Mouse (Mus musculus): ENCODE measurements around the gene Nipal4. TPM values are rescaled to one million over a fixed set of nuclear protein-coding genes. Genes with fewer than 3 reads are reported as not detected.
"Not testable (repeated sequence)": the region's sequence is repeated elsewhere in the genome, so short reads cannot be mapped to it uniquely, and the experiment has no call there.

Nipal4 gene
- total RNA-seq (2015) = not detected in 2 replicates
- total RNA-seq (2017) = not detected in 2 replicates

DNA sequence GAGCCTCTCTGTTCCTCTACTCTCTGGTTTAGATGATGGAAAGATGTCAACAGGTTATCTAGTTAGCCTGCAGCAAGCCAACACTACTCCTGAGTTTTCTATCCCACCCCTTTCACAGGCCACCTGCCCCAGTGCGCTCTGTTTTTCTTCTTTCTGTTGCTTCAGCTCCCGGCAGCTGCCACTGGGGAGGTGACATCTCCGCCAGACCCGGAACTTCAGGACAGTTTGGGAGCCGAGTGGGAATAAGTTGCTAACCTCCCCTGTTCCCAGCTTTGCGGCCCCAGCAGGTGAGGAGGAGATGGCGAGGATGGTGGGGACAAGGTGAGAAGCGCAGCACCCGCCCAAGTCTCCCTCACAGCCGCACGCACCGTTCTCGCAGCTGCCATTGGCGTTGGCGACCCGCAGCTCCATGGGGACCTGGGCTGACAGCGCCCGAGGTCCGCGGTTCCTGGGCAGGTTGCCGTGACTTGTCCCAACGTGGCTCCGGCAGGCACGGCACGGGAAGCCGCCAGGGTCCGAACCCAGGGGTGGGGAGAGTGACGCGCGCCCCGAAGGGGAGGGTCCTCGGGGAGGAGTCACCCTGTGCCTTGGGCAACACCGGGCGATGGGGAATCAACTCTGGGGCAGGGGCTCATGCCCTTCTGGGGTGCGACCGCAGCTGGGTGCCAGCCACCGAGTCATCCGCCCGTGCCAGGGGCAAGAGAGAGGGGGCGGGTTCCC, at the start of gene Nipal4:
Gene Nipal4, minus strand, starts transcription at position 643 of the 720 bp plus-strand sequence.
- no peak for ATAC-seq (ENCODE audit: poor library complexity, severe bottlenecking)

DNA sequence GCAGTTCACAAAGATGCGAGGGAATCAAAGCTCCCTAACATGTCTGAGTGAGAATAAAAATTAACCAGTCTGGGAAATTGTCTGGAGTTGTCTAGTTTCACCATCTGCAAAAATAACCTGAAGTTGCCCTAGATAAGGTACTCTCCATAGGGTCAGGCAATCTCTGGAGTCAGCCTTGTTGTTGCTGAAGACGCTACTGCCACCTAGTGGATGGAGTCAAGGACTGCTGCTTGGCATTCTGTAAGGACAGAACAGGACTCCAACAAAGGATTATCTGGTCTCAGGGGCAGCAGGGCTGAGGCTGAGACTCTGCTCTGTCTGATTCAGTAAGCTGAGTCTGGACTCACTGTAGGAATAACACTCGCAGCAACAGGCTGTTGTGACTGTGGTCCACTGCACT, 49.0 kb upstream of the Nipal4 start:
- ATAC-seq (ENCODE audit: poor library complexity, severe bottlenecking) = peak; percentile 89

DNA sequence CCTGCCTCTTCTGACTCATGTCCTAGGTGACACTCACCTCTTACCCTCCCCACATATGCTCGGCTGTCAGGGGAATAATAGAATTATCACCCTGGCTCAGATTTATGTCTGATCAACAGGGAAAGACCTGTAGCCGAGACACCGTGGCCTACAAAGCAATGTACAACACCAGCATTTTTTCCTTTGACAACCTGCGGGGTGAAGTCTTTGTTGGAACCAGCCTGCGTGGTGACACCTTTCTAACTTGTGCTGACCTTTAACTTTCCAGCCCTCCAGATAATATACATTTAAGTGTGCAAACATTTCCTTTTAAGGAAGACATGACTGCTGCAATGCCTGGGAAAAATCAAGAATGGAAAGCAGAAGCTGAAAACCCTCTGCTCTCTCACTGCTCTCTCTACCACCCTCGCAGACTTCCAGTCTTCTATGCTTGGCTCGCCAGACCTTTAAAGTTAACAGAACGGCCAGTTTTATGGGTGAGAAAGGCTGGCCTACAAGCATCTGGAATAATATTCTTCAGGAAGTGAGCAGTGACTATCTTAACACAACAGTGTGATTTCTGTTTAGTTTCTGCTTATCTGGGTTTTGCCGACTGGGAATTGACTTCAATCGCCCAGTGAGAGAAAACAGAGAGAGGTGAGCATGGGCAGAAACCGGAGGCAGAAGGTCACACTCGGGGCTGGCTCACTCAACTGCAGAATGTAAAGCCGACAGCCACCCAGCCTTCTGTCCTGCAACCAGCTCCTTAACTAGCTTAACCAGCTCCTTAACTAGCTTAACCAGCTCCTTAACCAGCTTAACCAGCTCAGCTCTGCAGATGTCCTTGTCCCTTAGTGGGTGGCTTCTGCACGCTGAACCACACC, 48.3 kb upstream of the Nipal4 start:
- no peak for ATAC-seq (ENCODE audit: poor library complexity, severe bottlenecking)

DNA sequence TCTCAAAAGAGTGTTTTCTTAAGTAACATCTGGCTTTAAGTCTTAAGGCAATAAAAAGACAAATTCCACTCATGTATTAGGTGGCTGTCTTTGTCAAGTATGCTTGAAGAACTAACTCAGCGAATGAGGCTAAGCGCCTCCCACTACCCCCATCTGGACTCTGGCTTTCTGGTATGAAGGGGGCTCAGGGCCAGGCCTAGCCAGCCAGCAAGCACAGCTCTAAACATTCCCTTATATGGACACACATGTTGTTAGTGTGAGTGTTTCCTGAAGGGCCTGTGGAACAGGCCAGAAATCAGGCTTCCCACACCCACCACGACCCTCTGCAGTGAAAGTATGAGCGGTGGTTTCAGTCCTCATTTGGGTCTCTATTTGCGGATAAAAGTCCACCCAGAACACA, 47.5 kb upstream of the Nipal4 start:
- no peak for ATAC-seq (ENCODE audit: poor library complexity, severe bottlenecking)

DNA sequence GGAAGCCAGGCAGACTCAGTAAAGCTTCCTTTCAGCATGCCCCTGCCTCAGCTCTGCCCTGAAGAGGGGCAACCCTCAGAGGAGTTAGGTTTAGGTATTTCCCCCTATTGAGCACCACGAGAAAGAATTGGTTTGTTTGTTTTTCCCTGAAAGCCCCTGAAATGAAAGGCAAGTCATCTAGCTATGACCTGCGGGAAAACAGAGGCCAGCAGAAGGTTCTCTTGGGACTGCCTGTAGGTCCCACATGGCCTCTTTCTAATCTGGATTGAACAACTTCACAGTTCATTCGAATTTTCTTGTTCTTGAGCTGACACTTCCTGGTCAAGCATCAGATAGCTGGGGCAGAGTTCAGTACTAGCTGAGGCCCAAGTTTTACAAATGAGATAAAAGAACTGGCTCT, 45.5 kb upstream of the Nipal4 start:
- no peak for ATAC-seq (ENCODE audit: poor library complexity, severe bottlenecking)

DNA sequence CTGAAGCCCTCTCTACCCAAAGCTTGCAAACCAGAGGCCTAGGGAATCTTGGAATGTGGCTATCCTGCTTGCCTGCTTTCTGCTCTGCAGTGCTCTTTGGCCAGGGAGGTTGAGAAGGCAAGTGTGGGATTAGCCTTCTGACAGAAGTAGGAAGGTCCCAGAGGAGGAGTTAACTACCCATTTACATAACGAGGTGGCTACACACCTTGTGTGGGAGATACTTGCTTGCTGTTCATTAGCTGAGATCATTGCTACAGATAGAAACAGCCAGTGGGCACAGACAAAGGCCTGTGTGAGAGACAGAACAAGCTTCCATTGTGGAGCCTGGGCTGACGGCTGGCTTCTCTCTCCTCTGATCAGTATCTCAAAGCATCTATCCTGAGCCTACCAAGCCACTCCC, 43.6 kb upstream of the Nipal4 start:
- no peak for ATAC-seq (ENCODE audit: poor library complexity, severe bottlenecking)

DNA sequence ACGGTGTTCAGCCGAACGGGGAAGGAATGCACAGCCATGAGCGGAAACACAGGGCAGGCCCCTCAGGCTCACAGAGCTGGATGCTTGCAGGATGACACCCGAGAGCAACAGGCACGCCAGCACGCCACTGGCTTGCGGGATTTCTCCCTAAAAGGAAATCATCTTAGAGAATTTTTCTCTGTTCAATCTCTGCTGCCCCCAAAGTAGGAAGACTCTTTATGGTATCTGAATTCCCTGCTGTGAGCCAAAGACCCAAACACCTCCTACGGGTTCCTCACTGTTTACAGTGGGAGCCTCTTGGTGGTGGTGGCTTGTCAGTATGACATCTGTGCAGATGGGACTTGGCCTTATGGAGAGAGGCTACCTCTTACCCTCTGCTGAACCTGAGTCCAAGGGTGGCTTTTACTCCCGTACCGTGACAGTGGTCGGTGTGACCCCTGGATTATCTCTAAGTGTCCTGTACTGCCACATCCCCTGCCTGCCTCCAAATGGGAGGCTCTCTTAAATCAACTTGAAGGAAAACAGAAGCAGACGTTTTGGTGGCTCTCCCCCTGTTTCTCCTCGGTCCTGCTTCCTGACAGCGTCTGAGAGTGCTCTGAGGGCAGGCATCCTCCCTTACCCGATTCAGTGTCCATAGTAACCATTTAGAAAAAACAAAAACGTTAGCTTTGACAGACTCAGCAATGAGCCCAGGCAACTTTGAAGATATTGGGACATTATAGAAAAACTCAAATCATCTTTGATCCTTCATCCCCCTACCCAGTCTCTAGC, 39.5 kb upstream of the Nipal4 start:
- no peak for ATAC-seq (ENCODE audit: poor library complexity, severe bottlenecking)

DNA sequence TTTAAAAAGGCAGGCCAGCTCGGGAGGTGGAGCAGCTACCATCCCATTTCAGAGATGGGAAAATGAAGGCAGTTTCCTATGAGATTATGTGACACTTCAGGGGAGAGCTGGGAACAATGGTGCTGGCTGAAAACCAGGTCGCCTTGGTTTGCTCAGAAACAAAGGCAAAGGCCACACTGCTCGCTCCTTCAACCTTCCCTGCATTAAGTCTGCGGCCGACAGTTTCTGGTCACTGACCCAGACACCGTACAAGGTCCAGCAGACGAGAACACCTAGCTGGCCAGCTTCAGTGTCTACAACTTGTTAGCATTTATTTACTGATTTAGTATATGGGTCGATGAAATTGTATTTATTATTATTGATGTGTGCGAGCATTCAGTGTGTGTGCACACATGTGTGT, 38.5 kb upstream of the Nipal4 start:
- ATAC-seq (ENCODE audit: poor library complexity, severe bottlenecking) = no peak

DNA sequence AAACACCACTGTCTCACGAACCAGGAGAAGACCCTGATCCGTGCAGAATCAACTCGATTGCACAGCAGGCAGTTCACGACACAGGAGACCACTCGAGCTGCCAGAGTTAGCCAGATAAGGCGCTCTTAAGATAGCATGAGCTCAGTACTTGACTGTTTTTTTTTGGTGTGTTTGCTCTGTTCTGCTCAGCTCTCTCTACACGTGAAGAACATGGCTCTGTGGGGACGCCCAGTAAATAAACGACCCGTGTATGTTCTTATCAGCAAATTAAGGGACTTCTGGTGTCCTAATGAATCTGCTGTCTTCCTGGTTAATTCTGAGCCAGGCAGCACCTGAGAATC, 36.2 kb upstream of the Nipal4 start:
- ATAC-seq (ENCODE audit: poor library complexity, severe bottlenecking) = no peak

DNA sequence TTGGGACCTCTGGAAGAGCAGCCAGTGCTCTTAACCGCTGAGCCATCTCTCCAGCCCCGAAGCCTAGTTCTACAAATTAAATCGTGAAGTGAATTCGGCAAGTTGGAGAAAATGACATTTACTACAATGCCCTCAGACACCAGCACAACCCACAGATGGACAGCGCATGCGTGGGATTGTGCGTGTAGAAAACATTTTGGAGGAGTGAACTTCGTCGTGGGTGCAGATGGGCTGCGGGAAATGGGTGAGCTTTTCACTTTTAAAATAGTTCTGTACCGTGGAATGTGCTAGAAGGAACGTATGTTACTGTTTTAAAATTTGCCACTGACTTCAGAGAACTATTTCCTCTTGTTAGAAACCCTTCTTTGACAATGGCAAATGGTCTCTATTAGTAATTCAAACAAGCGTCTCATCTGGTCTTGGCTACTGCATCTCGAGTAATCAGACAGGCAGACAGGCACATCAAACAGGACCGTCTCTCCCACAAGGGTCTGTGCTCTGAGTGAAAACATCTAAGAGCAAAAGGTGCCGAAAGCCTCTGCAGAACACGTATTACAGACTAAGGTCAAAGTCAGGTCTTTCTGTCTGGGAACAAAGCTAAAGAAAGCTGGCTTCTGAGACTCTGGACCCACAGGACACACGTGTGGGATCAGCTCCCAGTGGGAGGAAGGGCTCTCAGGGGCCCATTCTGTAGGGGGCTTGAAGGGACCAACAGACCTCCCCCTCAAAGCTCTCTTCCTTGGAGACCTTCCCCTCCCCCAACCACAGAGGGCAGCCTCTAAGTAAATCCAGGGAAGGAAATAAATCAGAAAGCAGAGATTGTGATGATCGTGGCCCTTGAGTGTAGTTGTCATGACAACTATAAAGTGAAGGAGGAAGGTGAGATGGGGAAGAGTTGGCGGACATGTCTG, 35.6 kb upstream of the Nipal4 start:
- no peak for ATAC-seq (ENCODE audit: poor library complexity, severe bottlenecking)

DNA sequence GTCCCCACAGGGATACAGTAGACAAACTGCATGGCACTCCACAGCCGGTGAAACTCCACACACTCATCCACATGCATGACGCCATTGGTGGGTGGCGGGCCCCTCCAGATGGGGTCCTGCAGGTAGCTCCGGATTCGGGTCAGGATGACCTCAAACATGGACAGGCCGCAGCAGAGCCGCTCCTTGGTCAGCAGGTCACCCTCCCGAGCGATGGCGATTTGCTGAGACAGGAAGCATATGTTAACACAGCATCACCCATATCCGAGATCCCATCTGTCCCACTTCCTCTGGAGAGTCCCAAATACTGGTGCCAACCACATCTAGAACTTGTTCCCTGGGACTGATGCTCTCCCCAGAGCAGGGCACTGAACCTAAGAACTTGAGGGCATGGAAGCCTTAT, 34.4 kb upstream of the Nipal4 start:
- ATAC-seq (ENCODE audit: poor library complexity, severe bottlenecking) = no peak

DNA sequence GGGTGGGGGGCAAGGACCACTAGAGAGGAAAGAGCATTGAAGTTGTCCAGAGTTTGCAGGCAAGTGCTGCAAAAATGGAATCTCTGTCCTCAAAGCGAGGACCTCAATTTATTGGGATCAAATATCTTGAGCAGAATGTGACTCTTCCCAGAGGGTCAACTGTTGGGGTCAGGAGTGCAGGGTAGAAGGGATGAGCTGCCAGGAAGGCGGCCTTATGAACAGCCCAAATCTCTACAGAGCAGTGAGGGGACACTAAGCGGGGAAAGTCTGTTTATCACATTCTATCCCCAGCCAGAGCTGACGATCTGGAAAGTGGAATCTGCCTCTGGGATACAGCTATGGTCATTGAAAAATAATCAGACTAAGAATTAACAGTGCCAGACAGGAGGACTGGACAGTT, 27.9 kb upstream of the Nipal4 start:
- no peak for ATAC-seq (ENCODE audit: poor library complexity, severe bottlenecking)

DNA sequence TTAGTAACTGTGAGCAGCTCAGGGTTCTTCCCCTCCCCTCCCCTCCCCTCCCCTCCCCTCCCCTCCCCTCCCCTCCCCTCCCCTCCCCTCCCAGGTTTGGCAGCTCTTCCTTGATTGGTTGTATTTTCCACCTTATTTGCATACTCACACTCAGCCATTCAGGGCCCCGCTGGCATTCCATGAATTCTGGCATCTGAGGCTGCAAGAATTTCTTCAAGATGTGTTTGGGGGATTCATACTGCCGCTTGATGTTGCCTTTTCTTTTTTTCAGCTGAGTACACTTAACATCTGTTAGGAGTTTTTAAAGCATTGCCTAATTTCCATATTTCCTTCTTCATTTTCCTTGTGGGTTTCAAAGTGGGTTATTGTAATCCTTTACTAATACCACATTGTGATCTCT, 22.0 kb upstream of the Nipal4 start:
- ATAC-seq (ENCODE audit: poor library complexity, severe bottlenecking) = no peak

DNA sequence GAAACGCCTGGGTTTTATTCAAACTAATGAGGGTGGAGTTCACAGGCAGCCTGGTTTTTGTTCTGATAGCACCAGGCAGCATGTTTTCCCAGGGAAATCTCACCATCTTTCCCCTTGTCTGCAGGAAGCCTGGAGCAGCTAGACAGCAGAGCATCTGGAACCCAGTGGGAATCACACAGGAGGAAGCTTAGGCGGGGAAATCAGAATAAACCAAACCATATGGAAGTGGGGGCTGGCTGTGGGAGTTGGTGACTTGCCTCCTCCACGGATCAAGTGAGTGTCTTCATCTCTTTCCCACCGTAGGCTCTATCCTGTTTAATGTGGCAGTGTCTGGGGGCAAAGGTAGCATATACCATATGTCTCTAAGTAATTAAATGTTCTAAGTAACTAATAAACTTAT, 19.2 kb upstream of the Nipal4 start:
- no peak for ATAC-seq (ENCODE audit: poor library complexity, severe bottlenecking)

DNA sequence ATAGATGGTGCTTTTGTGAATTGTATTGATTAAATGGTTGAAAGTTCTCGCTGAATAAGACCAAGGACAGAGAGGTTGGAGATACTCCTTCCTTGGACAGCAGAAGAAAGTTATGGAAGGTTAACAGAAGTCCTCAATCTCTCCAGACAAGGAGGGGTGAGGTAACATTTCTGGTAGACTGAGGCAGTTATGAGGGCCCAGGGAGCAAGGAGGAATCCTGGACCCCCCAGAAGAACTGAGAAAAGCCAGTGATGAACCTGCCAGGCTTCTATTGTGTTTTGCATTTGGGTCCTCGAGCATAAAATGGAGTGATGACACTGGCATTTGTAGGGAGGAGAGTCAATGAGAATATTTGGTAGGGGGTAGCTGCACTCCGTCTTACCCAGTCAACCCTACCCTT, 18.6 kb upstream of the Nipal4 start:
- ATAC-seq (ENCODE audit: poor library complexity, severe bottlenecking) = no peak

DNA sequence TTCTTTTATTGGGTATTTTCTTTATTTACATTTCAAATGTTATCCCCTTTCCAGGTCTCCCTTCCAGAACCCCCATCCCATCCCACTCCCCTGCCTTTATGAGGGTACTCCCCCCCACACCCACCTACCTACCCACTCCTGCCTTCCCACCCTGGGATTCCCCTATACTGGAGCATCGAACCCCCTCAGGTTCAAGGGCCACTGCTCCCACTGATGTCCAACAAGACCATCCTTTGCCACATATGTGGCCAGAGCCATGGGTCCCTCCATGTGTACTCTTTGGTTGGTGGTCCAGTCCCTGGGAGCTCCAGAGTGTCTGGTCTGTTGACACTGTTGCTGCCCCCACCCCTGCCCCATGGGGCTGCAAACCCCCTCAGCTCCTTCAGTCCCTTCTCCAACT, 15.7 kb upstream of the Nipal4 start:
- ATAC-seq (ENCODE audit: poor library complexity, severe bottlenecking) = not testable (repeated sequence)

DNA sequence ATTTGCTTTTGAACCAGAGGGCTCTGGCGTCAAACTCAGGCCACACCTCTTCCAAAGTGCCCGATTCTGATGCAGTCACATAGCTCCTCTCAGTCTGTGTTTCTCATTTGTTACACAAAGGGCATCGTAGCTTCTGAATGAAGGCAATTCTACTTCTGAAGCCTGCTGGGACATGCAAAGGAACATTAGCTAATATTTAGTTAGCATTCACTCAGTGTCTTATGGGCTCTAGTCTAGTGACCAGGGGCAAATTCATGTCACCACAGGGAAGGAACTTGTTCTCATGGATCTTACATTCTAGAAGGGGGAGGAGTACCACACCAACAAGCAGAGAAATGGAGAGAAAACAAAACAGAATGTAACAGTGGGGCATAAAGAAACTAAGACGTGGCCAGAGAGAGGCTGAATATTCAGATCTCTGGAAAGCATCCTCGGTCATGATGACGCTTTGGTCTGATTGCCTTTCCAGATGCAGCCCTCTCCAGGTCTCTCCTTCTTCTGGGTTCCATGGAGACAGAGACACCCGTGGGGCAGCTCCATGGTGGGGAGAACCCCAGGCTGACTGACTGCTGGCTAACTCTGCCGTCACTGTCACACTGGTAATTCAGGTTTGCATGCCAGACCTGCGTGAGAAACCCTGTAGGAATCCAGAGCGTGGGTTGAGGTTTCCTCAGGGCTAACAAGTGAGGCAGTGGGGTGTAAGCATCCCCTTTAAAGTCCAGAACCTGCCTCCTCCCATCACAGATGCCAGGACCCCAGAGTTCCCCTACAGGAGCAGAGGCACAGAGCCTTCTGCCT, 11.1 kb upstream of the Nipal4 start:
- no peak for ATAC-seq (ENCODE audit: poor library complexity, severe bottlenecking)

DNA sequence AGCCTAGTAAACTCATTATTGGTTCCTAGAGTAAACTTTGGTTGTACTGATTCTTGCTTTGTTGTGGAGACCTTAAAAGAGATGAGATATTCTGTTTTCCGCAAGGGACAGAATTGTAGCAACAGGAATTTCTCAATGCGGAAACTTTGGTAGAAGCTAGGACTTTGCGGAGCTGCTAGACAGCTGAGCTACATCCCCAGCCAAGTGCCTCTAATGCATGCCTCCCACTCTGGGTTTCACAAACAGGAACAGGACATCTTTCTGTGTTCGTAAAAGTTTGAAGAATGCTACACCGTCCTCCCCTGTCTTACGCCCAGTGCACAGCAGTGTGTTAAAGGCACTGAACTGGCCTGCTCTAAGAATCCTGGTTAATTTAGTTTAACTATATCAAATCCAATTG, 9.8 kb upstream of the Nipal4 start:
- ATAC-seq (ENCODE audit: poor library complexity, severe bottlenecking) = no peak

DNA sequence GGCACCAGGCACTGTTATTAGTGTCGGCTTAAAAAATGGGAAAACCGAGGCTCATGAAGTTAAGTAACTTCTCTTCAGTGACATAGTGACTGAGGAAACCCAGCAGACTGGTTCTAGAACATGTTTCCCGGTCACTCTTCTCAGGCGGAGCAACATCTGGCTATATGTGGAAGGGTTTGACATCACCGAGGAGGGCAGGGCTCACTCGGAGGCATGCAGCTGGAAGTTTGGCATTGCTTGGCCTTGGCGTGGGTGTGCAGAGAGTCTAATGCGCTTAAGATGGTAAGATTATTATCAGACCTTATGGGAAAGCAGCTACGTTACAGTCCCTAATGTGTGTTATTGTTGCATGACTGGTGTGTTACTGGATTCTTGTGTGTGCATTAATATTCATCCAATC, 5.8 kb upstream of the Nipal4 start:
- ATAC-seq (ENCODE audit: poor library complexity, severe bottlenecking) = no peak

DNA sequence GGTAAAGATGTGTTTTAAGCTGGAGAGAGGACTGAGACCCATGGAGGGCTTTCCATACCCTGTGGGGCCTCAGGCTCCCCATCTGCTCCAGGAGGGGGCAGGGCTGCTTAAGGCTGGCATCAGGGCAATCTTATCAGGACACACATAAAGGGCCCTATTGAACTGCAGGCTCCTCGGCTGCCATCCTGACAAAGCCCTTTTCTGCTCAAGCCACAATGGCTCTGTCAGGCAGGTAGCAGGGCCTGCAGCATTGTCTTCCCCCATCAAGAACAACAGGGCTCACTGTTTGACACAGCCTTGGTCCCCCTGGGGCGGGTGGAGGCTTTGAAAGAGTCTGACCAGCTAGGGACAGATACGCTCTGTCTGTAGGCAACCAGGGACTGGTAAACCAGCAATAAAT, 3.6 kb upstream of the Nipal4 start:
- no peak for ATAC-seq (ENCODE audit: poor library complexity, severe bottlenecking)

Data from megakaryocyte, adult 5-6 weeks (primary cell).